Mouse (Mus musculus) liver, adult 2 months (tissue): ENCODE results near the gene Zbtb20. TPM values are rescaled to one million over a fixed set of nuclear protein-coding genes. Genes with fewer than 3 reads are reported as not detected.

ENCODE experiments used
- DNase-seq: peaks from one replicate; pipeline ENCODE4 v3.0.0-alpha.2; 2011; ENCODE audit warnings: low read depth, low spot score; ENCODE audit errors: extremely low read depth
- H3K27ac ChIP-seq: fragments of 200-500 bp; replicated peaks from 2 replicates; pipeline ENCODE4 v1.5.1; 2012; ENCODE audit warnings: low read depth, mild to moderate bottlenecking, control low read depth, inconsistent platforms, low read length; ENCODE audit not compliant: insufficient read depth
- H3K27me3 ChIP-seq: fragments of 200-500 bp; 2 replicates; pipeline ENCODE4 v1.6.1; 2012; ENCODE audit warnings: mild to moderate bottlenecking, moderate library complexity, low read length, inconsistent platforms; ENCODE audit not compliant: control insufficient read depth, insufficient read depth
- H3K36me3 ChIP-seq: fragments of 200-500 bp; 2 replicates; pipeline ENCODE4 v1.6.1; 2012; ENCODE audit warnings: low read length, inconsistent platforms; ENCODE audit not compliant: control insufficient read depth, insufficient read depth
- H3K4me1 ChIP-seq: fragments of 200-500 bp; 2 replicates; pipeline ENCODE4 v1.6.1; 2011; ENCODE audit warnings: low read length; ENCODE audit not compliant: control insufficient read depth, insufficient read depth
- H3K4me3 ChIP-seq: fragments of 200-500 bp; 2 replicates; pipeline ENCODE4 v1.5.1; 2011; ENCODE audit warnings: low read depth, mild to moderate bottlenecking, control low read depth, low read length, moderate library complexity; ENCODE audit not compliant: insufficient read depth
- H3K79me2 ChIP-seq: fragments of 200-500 bp; 2 replicates; pipeline ENCODE4 v1.6.1; 2012; ENCODE audit warnings: inconsistent platforms, mild to moderate bottlenecking, low read length, moderate library complexity; ENCODE audit not compliant: control insufficient read depth, insufficient read depth
- H3K9ac ChIP-seq: fragments of 200-500 bp; 2 replicates; pipeline ENCODE4 v1.6.1; 2012; ENCODE audit warnings: low read depth, mild to moderate bottlenecking, control low read depth, inconsistent platforms, low read length
- CTCF ChIP-seq: fragments of 200-500 bp; IDR thresholded peaks from 2 replicates; pipeline ENCODE4 v1.5.1; 2011; ENCODE audit warnings: low read depth, low read length, control low read depth
- POLR2A ChIP-seq: fragments of 200-500 bp; IDR thresholded peaks from 2 replicates; pipeline ENCODE4 v1.6.1; 2011; ENCODE audit warnings: low read length, control low read depth; ENCODE audit not compliant: insufficient read depth; ENCODE audit errors: extremely low read depth
- WGBS: fragments of 180-500 bp; shearing (Covaris S2); methylation state at CpG from one replicate; pipeline ENCODE4 v1.1.7; 2018; 5-methylcytosine and 5-hydroxymethylcytosine counted together
- polyA plus RNA-seq: library from polyadenylated mRNA; depleted of rRNA; stranded (reverse); fragments of >200 nt; gene quantifications from 2 replicates; pipeline ENCODE4 v1.2.3, GENCODE M21; 2012
- total RNA-seq: library from RNA; depleted of rRNA; stranded (reverse); fragments of >200 nt; gene quantifications from 2 replicates; pipeline ENCODE4 v1.2.3, GENCODE M21; 2014

The Zbtb20 gene
- total and polyA plus RNA-seq, 2 experiments, result 17.8 to 52.6 TPM

- no peaks in the 10 kb centered on the region for H3K27me3 ChIP-seq
- 0 out of 2 replicates have a peak overlapping the region, but pooled peaks have one; percentile 26 for H3K27ac ChIP-seq
- DNase-seq, result peak; percentile 91
- H3K4me1 ChIP-seq, result peaks cover 3% of the 10 kb centered on the region; the same call in 1 of the 2 replicates
- H3K79me2 ChIP-seq, result no peaks in the 10 kb centered on the region; the same call in 1 of the 2 replicates
- H3K4me3 ChIP-seq, result no peak overlapping the region
- H3K36me3 ChIP-seq, result no peaks in the 10 kb centered on the region
- TF ChIP-seq CTCF (no peak), POLR2A (no peak)
- WGBS, result 34% methylated on average over 3 of the region's 3 CpGs
- no peak overlapping the region for H3K9ac ChIP-seq
Measured at GRCm38 (mm10) chr16:43046686-43047085, 171.0 kb downstream of the Zbtb20 start.

- Histone ChIP-seq H3K36me3 (no peaks in the 10 kb centered on the region), H3K79me2 (peaks cover 6% of the 10 kb centered on the region; the same call in 1 of the 2 replicates), H3K4me1 (peaks cover 22% of the 10 kb centered on the region), H3K9ac (no peak overlapping the region), H3K27ac (peak overlapping the region; percentile 83), H3K27me3 (no peaks in the 10 kb centered on the region), H3K4me3 (no peak overlapping the region)
- 21% methylated on average over 3 of the region's 3 CpGs for WGBS
- TF ChIP-seq CTCF, result no peak
- TF ChIP-seq POLR2A, result no peak
- peak; percentile 95 for DNase-seq
Measured at GRCm38 (mm10) chr16:43069666-43070295, 194.1 kb downstream of the Zbtb20 start.

- no peak for TF ChIP-seq CTCF
- no peak for TF ChIP-seq POLR2A
- Histone ChIP-seq H3K79me2 (peaks cover 6% of the 10 kb centered on the region; the same call in 1 of the 2 replicates), H3K27me3 (no peaks in the 10 kb centered on the region), H3K9ac (peak overlapping the region; percentile 38; the same call in 1 of the 2 replicates), H3K4me3 (no peak overlapping the region), H3K27ac (peak overlapping the region; percentile 84), H3K4me1 (peaks cover 20% of the 10 kb centered on the region), H3K36me3 (no peaks in the 10 kb centered on the region)
- DNase-seq, result no peak
- 81% methylated on average over 3 of the region's 3 CpGs for WGBS
Measured at GRCm38 (mm10) chr16:43071875-43072274, 196.2 kb downstream of the Zbtb20 start.

GRCm38 (mm10) chr16:43072818-43073594 is 197.3 kb downstream of the Zbtb20 start:
- no peaks in the 10 kb centered on the region for H3K27me3 ChIP-seq
- TF ChIP-seq POLR2A, result no peak
- H3K27ac ChIP-seq, result peak overlapping the region; percentile 78
- H3K4me1 ChIP-seq, result peaks cover 20% of the 10 kb centered on the region
- peaks cover 6% of the 10 kb centered on the region; the same call in 1 of the 2 replicates for H3K79me2 ChIP-seq
- WGBS, result 29% methylated on average over 5 of the region's 5 CpGs
- peak; percentile 69 for DNase-seq
- no peaks in the 10 kb centered on the region for H3K36me3 ChIP-seq
- H3K4me3 ChIP-seq, result no peak overlapping the region
- no peak overlapping the region; the same call in 1 of the 2 replicates for H3K9ac ChIP-seq

- peak; percentile 92 for DNase-seq
- Histone ChIP-seq H3K27ac (no peak overlapping the region; the same call in 1 of the 2 replicates), H3K36me3 (no peaks in the 10 kb centered on the region), H3K9ac (no peak overlapping the region), H3K79me2 (no peaks in the 10 kb centered on the region; the same call in 1 of the 2 replicates), H3K27me3 (no peaks in the 10 kb centered on the region), H3K4me3 (no peak overlapping the region), H3K4me1 (peaks cover 13% of the 10 kb centered on the region)
- 21% methylated on average over 2 of the region's 2 CpGs for WGBS
- TF ChIP-seq POLR2A (no peak), CTCF (no peak)
Measured at GRCm38 (mm10) chr16:43080403-43080802, 204.7 kb downstream of the Zbtb20 start.
